Mouse (Mus musculus) ovary, postnatal 14 days (tissue): ENCODE measurements around the gene Wsb1.
"Not testable (repeated sequence)": the region's sequence is repeated elsewhere in the genome, so short reads cannot be mapped to it uniquely, and the experiment has no call there.

Experiments used
- DNase-seq: peaks from one replicate; pipeline ENCODE4 v3.0.0; 2022; ENCODE audit warnings: low spot score

Wsb1 gene

DNA sequence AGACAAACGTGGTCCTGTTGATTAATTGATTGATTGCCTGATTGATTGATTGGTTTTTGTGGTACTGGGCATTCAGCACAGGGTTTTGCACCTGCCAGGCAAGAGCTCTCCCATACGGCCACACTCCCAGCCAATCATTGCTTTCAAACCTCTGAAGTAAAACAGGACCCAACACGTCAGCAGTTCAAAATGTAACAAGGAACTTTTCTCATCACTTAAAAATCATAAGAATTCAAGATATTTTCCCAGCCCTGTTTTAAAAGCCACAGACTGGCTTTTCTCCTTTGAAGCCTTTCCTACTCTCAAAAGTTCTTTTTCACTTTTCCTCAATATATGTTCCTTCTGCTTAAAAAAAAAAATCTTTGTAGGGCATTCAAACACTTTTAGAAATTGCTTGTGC lies 9.9 kb upstream of the Wsb1 start:
- no peak for DNase-seq

DNA sequence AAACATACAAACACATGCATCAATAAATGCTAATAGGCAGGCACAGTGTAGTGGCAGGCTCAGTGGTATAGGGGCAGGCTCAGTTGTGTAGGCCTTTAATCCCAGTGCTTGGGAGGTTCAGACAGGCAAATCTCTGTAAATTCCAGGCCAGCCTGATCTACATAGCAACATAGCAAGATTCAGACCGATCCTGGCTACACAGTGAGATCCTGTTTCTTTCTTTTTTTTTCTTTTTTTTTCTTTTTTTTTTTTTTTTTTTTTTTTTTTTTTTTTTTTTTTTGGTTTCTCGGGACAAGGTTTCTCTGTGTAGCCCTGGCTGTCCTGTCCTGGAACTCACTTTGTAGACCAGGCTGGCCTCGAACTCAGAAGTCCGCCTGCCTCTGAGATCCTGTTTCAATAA lies 5.7 kb upstream of the Wsb1 start:
- not testable (repeated sequence) for DNase-seq

DNA sequence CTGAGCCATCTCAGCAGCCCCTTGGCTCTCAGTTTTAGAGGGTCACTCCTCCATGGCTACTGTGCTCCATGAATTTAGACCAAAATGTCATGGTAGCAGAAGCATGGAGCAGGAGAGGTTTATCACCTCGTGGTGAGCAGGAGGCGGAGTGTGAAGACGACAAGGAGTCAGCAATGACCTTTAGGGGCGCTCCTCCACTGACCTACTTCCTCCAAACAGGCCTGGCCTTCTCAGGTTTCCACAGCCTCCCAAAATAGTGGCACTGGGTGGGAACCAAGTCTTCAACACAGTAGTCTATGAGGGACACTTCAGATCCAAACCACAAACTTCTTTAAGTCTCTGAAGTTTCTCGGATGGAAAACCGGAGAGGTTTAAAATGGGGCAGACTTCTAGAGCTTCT lies 4.3 kb upstream of the Wsb1 start:
- DNase-seq, result no peak

DNA sequence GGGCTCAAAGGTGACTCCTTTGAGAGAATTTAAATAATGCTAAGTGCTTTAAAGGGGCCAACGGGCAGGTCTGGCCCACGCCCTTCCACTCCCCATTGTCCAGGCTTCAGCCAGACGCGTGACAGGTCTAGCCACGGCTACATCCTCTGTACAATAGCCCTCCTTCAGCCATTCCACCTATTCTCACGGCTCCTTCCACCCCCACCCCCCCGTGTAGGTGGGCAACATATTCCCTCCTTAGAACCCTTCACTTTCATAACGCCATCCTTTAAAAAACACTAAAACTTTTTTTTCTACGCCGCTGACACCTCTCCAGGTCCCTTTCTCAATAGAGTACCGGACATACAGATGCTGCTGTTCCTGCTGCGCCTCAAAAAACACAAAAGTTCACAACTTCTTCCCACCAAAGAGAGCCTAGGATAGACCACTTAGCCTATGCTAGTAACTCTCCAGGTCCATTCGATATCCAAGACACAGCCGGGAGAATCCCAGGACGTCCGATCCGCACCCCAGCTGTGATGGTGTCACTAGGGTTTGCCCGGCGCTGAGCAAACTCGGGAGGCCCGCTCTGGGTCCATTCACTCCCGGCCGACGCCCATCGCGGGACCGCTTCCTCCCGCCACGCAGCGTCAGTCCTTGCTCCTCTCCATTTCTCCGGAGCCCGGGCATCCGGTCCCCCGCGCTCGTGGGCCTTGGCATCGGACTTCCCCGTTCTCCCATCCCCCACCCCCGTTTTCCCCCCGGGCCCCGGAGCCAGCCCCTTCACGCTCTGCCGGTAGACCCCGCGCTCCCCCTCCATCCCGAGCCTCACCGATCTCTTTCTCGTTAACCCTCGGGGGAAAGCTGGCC lies 705 bp downstream of the Wsb1 start:
- DNase-seq, result no peak

DNA sequence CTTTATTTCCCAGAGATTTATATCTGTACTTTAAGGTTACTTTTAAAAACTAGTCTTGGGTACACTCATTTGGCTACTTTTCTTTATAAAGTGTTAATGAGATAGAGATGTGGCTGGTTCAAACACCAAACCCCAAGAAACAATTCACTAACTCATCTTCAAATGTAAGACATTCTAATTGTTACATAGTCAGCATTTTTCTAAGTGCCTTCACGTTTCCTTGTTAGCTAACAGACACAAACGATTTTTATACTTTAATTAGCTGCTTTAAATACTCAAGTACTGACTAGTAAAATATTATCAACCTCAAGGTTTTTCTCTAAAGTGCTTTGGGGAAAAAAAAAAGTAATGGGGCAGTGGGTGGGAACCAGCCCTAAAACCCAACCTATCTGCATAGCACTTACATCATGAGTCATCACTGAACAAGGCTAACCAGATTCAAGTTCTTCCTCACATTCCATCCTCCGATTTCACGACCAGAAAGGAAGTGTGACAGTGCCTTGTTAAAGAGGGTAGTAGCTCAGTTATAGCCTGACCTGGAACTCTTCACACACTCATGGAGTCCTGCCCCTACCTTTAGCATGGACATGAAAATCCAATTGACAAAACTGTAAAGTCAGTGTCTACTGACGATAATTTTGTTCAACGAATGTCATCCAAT lies 1.5 kb downstream of the Wsb1 start:
- DNase-seq, result no peak

DNA sequence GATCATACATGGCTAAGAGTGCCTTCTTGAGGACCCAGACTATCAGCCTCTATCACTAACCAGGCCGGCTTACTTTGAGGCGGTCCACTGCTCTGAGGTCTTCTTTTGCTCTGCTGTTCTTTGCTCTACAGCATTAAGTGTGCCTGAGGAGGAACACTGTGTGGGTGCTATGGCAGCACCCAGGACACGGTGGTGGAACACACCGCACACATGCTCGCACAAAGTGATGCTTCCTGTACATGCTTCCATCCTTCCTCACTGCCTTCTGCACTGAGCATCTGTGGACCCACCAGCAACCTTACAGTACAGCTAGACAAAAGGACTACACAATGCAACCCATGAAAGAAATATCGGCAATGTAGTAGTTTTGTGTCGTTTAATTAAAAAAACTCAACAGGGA lies 15.4 kb downstream of the Wsb1 start:
- no peak for DNase-seq

DNA sequence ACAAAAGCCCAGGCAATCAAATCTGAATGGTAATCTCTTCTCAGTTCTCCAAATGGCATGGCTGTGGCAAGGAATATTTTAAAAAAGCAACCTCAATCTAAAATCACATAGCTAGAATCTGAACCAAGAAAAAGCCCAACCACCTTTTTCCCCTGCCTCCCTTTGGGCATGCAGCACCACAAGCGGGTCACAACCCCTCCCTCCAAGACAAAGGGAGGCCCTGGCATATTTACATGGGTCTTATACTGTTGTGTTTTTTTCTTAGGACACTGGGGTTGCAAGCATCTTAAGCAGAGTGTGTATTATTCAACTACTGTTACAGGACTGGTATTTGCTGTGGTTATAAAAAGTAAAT lies 16.1 kb downstream of the Wsb1 start:
- no peak for DNase-seq

DNA sequence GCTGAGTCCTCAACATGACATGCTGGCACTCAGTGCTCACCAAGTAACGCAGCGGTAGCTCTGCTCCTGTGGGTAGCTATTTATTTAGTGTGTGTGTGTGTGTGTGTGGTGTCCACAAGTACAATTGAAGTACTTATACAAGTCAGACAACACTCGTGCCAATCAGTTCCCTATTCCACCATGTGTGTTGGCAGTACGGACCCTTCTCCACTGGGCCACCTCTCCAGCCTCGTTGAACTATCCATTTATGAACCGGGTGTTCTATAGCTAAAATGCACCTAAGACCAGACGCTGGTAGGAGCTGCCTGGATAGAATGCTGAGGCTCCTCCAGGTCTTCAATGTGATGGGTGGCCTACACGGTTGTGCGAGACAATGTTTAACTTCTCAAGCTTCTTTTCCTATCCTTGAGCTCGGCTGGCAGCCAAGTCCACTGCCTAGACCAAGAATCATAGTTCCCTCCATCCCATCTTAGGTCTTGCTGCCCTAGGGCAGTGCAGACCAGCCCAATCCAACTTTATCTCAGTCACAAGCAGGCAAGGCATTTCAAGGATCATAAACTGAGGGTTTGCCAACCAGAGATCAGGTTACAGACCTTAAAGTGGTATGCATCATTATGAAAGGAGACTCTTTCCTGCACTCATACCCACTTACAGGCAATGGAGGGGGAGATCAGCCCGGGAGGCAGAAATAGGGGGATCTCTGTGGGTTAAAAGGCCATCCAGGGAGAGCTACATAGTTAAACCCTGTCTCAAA lies 16.6 kb downstream of the Wsb1 start:
- peak; percentile 39 for DNase-seq

DNA sequence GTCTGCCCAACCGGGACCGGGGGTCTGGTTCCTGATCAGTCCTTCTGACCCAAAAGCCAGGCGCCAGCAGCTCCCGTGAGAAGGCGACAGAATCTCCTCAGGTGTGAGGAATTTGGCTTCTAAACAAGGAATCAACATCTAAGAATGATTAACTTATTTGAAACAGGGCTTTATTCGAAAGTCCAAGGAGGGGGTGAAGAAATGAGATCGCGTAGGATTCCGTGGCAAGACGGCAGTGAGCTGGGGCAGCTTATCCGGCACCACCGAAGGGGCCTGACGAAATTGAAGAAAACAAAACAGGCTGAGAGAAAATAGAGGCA lies 24.3 kb downstream of the Wsb1 start:
- no peak for DNase-seq

DNA sequence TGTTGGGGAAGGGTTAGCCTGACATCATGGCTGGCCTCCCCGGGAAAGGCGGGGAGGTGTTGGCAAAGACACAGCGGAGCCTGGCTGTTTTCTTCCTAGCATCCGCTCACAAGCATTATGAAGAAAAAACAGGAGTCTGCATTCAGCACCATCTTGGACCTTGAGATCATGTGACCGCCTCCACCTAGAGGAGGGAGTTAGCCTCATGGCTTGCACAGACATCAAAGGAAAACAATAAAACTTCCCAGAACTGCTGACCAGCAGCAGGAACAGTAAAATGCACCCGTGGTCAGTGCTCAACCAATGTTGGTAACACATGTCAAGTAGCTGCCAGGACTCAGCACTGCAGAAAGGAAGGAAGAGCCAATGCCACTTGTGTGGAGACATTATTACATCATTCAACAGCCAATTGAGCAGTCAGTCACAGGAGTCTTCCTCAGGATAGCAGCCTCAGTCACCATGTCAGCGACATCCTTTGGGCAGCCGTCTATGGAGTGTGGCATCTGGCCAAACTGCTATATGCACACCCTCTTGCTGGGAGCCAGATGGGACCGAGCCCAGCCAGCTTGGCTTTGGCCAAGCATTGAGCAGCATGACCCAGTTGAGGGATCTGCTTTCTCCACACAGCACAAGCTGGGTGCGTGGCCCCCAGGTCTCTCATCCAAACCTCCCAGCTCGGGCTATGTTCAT lies 24.8 kb downstream of the Wsb1 start:
- no peak for DNase-seq

DNA sequence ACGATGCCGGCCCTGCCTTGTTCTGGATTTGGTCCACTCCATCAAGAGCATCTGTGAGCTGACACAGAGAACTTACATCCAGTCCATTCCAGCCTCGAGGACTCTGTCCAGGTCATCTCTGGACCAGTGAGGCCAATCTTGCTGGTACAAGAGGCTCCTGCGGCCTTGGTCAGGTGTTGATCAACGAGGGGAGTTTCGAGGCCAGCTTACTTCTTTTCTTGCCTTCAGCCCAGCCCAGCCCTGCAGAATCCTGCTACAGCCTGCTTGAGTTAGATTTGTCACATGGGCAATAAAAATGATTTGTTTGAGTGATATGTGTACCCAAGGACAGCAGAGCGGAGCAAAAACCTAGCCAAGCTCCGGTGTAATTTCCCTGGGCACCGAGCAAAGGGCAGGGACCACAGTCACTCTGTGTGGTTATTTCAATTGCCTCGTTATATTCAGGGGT lies 25.4 kb downstream of the Wsb1 start:
- DNase-seq, result no peak

DNA sequence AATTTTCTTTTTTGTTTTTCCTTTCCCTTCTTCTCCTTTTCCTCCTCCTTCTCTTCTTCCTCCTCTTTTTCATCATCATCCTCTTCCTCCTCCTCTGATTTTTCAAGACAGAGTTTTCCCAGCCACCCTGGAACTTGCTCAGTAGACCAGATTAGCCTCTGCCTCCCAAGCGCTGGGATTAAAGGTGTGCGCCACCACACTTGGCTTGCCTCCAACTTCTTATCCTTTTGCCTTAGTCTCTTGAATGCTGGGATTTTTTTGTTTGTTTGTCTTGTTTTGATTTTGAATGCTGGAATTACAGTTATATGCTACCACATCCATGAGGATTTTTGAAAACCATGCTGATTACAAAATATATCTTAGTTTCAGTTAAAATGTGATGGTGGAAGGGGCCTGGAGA lies 26.4 kb downstream of the Wsb1 start:
- DNase-seq, result no peak

DNA sequence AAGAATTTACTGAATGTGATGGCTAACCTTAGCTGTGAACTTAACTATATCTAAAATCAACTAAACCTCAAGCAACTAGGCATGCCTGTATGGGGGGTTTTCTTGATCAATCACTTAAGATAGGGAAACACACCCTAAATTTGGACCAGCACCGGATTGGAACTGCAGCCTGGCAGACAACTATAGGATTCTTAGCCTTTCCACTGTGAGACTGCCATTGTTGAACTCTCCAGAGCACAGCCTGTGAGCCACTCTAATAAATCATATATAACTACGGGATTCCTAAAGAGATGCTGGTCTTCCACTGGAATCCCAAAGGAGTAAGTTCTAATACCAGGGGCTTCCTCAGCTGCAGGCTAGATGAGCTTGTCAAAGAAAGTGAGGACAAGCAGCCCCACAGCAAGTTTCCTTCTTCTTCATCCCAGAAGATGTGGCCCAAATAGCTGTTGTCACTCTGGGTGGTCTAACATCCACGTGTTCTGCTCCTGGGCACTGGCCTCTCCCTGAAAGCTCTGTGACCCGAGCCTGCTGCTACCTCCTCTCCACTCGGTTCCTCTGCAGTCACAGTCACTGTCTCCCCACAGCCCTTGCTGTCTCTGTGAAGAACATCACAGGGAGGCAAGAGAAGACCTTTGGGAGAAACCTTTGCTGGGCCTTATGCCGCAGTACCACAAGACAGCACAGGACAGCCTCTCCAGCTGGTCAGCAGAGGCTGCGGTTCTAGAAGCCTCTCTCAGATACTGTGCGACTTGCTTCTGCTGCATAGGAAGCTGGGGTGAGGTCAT lies 28.9 kb downstream of the Wsb1 start:
- DNase-seq, result no peak

DNA sequence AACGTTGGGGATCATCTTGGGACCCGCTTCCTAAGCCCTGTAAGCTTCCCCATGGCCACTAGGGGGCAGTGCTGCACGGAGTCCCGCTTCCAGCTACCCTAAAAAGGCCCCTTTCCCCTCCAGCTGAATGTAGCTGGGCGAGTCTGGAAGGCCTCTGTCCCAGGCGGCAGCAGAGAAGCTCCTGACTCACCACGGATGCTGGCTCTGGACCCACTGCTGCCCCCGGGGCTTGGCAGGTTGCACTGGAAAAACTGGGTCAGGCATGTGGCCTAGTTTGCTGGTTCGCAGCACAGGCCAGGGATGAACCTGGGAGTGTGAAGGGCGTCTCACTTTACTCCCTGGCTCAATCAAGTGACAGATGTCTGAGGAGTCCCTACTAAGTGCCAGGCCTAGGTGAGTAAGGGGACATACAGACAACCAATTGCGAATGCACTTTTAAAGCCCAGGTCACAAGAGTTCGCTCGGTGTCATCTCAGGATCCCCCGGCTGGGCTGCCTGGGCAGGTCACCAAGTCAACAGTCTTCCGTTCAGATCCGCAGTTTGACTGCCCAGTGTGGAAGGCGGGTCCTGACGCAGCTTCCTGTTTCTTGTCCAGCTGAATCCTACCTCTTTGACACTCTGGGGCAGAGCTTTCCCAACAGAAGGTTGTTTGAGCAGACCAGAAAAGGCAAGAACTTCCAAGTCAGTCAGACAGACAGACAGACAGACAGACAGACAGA lies 29.8 kb downstream of the Wsb1 start:
- peak; percentile 93 for DNase-seq

DNA sequence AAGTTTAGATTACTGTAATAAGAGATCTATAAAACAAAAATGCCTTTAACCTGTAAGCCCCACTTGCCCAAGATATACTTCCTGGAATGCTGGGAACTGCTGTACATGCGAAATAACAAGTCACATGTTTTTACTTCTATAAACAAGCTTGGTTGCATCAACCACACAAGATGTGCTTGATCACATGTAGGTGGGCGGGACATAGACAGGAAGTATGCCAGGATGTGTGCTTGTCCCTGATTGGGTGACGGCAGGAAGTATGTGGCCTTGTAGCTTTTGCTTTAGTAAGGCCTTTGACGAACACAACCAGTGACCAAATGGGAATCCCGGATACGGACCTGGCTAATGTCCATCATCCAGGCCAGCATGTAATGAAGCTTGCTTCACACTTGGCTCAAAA lies 31.1 kb downstream of the Wsb1 start:
- DNase-seq, result no peak

DNA sequence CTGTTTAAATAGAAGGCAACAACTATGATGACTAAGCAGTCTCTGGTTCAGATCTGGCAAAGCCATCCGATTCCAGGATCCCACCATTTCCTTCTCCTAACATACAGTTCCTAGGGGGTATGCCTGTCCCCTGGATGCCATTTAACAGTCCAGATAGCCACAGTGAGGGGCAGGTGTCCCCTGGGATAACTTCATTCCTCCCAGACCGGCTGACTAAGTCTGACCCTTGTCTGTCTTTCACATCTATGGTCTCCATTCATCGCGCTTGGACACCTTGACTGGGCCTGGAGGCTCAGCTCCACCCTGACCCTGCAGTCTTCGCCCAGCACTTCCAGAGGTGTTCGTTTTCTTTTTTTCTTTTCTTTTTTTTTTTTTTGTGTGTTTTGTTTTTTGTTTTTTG lies 31.8 kb downstream of the Wsb1 start:
- DNase-seq, result no peak

DNA sequence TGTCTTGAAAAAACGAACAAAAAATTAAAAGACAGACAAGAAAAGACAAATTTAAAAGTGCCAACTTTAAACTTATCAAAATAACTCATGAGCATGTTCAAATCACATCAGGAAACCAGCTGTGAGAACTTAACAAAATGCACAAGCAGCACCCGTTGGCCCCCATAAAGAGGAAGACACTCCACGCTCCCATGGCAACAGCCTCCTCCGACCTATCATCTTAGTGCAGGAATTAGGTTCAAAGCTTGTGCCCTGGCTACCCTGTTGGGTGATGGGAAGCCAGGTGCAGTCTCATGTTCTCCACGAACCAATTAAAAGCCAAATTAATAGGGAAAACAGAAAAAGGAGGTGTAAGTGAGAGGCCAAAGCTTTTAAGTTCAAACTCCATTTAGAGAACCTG lies 32.8 kb downstream of the Wsb1 start:
- no peak for DNase-seq

DNA sequence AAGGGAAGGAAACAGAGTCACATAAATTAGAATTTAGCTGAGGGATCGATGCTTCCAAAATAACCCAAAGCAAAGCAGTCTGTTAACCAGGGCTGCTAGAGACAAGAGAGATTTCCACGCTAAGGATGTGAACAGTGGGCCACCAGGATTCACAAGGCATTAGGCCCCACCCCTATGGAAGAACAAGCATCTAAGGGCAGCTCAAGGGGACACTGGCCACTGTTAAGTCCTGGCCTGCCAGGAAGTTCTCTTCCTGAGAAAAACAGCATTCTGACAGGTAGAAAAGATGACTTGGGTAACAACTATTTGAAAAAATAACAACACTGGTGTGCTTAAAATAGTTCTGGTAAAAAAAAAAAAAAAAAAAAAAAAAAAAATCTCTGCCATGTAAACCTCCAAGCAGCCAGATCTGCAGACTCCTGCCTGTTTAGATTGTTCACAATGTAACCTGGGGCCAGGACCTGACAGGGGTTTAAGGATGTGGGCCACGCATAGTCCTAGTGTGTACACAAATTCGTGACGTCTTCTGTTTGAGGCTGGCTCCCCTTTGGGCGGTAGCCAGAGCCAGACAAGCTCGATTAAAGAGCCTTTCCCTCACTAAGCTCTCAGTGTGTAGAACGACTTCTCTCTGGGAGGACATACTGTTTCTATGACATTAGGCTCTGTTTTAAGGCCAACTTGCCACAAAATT lies 35.4 kb downstream of the Wsb1 start:
- DNase-seq, result no peak

DNA sequence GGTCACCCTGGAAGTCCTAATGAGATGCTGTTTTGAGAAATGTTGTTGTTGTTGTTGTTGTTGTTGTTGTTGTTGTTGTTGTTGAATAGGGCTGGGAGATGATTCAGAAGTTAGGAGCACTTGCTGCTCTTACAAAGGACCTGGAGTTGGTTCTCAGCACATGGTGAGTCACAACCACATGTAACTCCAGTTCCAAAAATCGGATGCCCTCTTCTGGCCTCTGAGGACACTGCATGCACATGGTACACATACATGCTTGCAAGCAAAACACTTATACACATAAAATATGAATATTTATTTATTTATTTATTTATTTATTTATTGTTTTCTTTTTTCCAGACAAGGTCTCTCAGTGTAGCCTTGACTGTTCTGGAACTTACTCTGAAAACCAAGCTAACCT lies 36.4 kb downstream of the Wsb1 start:
- no peak for DNase-seq

DNA sequence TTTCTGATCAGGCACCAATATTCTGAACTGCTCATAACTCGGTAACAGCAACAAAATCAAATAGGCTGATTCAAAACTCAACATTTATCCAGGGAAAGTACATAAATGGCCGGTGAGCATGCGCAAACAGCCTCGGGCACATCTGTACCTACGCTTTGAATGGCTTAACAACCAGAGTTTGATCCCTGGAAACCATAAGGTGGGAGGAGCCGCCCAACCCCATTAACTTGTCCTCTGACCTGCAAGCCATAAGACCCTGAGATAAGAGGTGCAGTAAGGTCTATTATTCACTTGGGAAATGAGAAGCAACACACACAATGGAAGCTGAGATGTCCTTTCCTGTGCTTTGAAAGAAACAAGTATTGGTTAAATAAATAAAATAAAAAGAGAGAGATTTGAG lies 37.3 kb downstream of the Wsb1 start:
- no peak for DNase-seq

DNA sequence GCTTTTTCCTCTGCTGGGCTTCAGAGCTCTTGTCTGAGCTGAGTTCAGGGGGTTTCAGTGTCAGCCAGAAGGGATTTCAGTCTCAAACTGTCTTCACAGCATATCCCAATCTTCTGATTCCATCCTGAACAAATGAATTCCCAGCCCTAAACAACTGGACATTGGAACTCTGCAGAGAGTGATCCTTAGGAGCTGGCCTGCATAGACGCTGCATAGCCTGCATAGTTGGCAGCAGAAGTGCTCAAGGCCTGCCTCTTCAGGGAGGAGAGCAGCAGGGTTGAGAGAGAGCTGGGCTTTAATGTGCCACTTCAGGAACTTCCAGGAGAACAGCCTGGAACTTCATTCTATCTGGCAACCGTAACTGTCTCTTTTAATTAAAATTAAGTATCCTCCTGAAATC lies 38.9 kb downstream of the Wsb1 start:
- DNase-seq, result no peak
